Mouse (Mus musculus) cortical plate, adult 2 months (tissue): ENCODE results near the gene Chid1. TPM values are rescaled to one million over a fixed set of nuclear protein-coding genes. Genes with fewer than 3 reads are reported as not detected.

Experiments used
- H3K27ac ChIP-seq: fragments of 200-500 bp; 2 replicates; pipeline ENCODE4 v1.5.1; 2012; ENCODE audit warnings: low read length, control low read depth, inconsistent platforms; ENCODE audit not compliant: insufficient read depth
- H3K4me1 ChIP-seq: fragments of 200-500 bp; 2 replicates; pipeline ENCODE4 v1.6.1; 2011; ENCODE audit warnings: low read length; ENCODE audit not compliant: control insufficient read depth, insufficient read depth
- H3K4me3 ChIP-seq: fragments of 200-500 bp; 2 replicates; pipeline ENCODE4 v1.5.1; 2011; ENCODE audit warnings: mild to moderate bottlenecking, low read length, control low read depth; ENCODE audit not compliant: insufficient read depth
- CTCF ChIP-seq: fragments of 200-500 bp; IDR thresholded peaks from 2 replicates; pipeline ENCODE4 v1.5.1; 2011; ENCODE audit warnings: mild to moderate bottlenecking, control low read depth, low read length; ENCODE audit not compliant: insufficient read depth; ENCODE audit errors: extremely low read depth
- POLR2A ChIP-seq: fragments of 200-500 bp; IDR thresholded peaks from 2 replicates; pipeline ENCODE4 v1.6.1; 2011; ENCODE audit warnings: mild to moderate bottlenecking, low read length, control low read depth; ENCODE audit not compliant: insufficient read depth; ENCODE audit errors: extremely low read depth
- polyA plus RNA-seq: library from polyadenylated mRNA; depleted of rRNA; stranded (reverse); fragments of >200 nt; gene quantifications from 2 replicates; pipeline ENCODE4 v1.2.3, GENCODE M21; 2012

Chid1 gene
- polyA plus RNA-seq, 1 experiment: 43.0 TPM

GRCm38 (mm10) chr7:141466607-141467148 is 73.0 kb downstream of the Chid1 start:
- peaks cover 7% of the 10 kb centered on the region for H3K4me1 ChIP-seq
- H3K27ac ChIP-seq: no peak overlapping the region
- no peak for TF ChIP-seq POLR2A
- TF ChIP-seq CTCF: no peak
- H3K4me3 ChIP-seq: peak overlapping the region; percentile 62; the same call in 1 of the 2 replicates

DNA sequence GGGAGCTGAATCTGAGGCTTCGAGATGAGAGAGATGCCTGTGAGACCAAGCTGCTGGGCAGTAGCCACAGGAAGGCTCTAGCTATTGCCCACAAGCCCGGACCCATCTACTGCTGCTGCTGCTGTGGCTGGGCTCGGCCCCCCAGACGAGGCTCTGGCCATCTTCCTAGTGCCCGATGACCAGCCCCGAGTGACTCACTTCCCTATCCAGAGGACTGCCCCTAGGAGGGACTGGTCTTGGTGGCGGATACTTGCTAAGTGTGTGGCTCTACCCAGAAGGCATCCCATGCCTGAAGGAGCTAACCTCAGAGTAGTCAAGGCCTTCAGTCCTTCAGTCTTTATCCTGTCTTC is 73.6 kb downstream of the Chid1 start:
- H3K27ac ChIP-seq: no peak overlapping the region
- no peak overlapping the region for H3K4me3 ChIP-seq
- H3K4me1 ChIP-seq: peaks cover 7% of the 10 kb centered on the region
- no peak for TF ChIP-seq CTCF
- TF ChIP-seq POLR2A: no peak

GRCm38 (mm10) chr7:141465388-141466044 is 74.1 kb downstream of the Chid1 start:
- TF ChIP-seq POLR2A (no peak), CTCF (no peak)
- H3K4me1 ChIP-seq: peaks cover 7% of the 10 kb centered on the region
- no peak overlapping the region for H3K4me3 ChIP-seq

GRCm38 (mm10) chr7:141464603-141465201 is 75.0 kb downstream of the Chid1 start:
- TF ChIP-seq CTCF (no peak), POLR2A (no peak)
- peaks cover 7% of the 10 kb centered on the region for H3K4me1 ChIP-seq
- H3K27ac ChIP-seq: peak overlapping the region; percentile 24; the same call in 1 of the 2 replicates
- peak overlapping the region; percentile 4; the same call in 1 of the 2 replicates for H3K4me3 ChIP-seq

More at GRCm38 (mm10) chr7:141465388-141466044, 74.1 kb downstream of the Chid1 start:
- no peak overlapping the region for H3K27ac ChIP-seq

GRCm38 (mm10) chr7:141463824-141464602 is 75.6 kb downstream of the Chid1 start:
- Histone ChIP-seq H3K4me3 (peak overlapping the region; percentile 4; the same call in 1 of the 2 replicates), H3K27ac (peak overlapping the region; percentile 24; the same call in 1 of the 2 replicates), H3K4me1 (peaks cover 2% of the 10 kb centered on the region; the same call in 1 of the 2 replicates)
- TF ChIP-seq CTCF (no peak), POLR2A (no peak)

GRCm38 (mm10) chr7:141462333-141462821 is 77.3 kb downstream of the Chid1 start:
- no peak overlapping the region for H3K27ac ChIP-seq
- TF ChIP-seq CTCF: no peak
- no peaks in the 10 kb centered on the region for H3K4me1 ChIP-seq
- H3K4me3 ChIP-seq: no peak overlapping the region

GRCm38 (mm10) chr7:141461521-141462332 is 77.9 kb downstream of the Chid1 start:
- TF ChIP-seq CTCF: no peak
- no peak for TF ChIP-seq POLR2A
- H3K27ac ChIP-seq: no peak overlapping the region
- H3K4me3 ChIP-seq: 0 out of 2 replicates have a peak overlapping the region, but pooled peaks have one; percentile 14
- no peaks in the 10 kb centered on the region for H3K4me1 ChIP-seq

- no peaks in the 10 kb centered on the region; the same call in 1 of the 2 replicates for H3K4me1 ChIP-seq
Measured at GRCm38 (mm10) chr7:141460391-141461113, 79.1 kb downstream of the Chid1 start, which contains the start of gene Cracr2b. TSS of gene Cracr2b (plus strand) at chr7:141461094.

More at GRCm38 (mm10) chr7:141460391-141461113, 79.1 kb downstream of the Chid1 start, which contains the start of gene Cracr2b:
- TF ChIP-seq POLR2A (no peak), CTCF (no peak)
- Histone ChIP-seq H3K4me3 (0 out of 2 replicates have a peak within 1 kb of the TSS, but pooled peaks have one; percentile 14), H3K27ac (peak within 1 kb of the TSS; percentile 15; the same call in 1 of the 2 replicates)
